Mouse (Mus musculus): ENCODE measurements around the gene Mrpl30.
A peak's percentile ranks its signal among the peaks of the same experiment; 100 is the strongest.

Mrpl30 gene

GRCm38 (mm10) chr1:37900288-37900687 is 10.0 kb downstream of the Mrpl30 start:
- DNase-seq (ENCODE audit: low spot score in 2 of 2) = no peak

GRCm38 (mm10) chr1:37903178-37903577 is 12.9 kb downstream of the Mrpl30 start:
- no peak for DNase-seq (ENCODE audit: low spot score in 2 of 2)

GRCm38 (mm10) chr1:37912751-37913150 is 22.5 kb downstream of the Mrpl30 start:
- no peak for DNase-seq (ENCODE audit: low spot score in 2 of 2)

GRCm38 (mm10) chr1:37916393-37916792 is 26.1 kb downstream of the Mrpl30 start, which contains the start of gene Lyg2:
TSS of gene Lyg2 (minus strand) at chr1:37916493.
- DNase-seq (ENCODE audit: low spot score in 2 of 2) = no peak

- DNase-seq (ENCODE audit: low spot score in 2 of 2) = no peak
These were observed 27.4 kb downstream of the Mrpl30 start for GRCm38 (mm10) chr1:37917666-37918065.

- no peak for DNase-seq (ENCODE audit: low spot score in 2 of 2)
These were observed 27.8 kb downstream of the Mrpl30 start for GRCm38 (mm10) chr1:37918096-37918495.

GRCm38 (mm10) chr1:37922536-37922935 is 32.3 kb downstream of the Mrpl30 start:
- DNase-seq (ENCODE audit: low spot score in 2 of 2) = no peak

GRCm38 (mm10) chr1:37925971-37926370 is 35.7 kb downstream of the Mrpl30 start:
- DNase-seq (ENCODE audit: low spot score in 2 of 2) = no peak

GRCm38 (mm10) chr1:37931806-37932205 is 41.5 kb downstream of the Mrpl30 start:
- DNase-seq (ENCODE audit: low spot score in 2 of 2) = peak in 1 of 2 experiments; percentile 20

Data from urinary bladder, postnatal 4 days (tissue).